Mouse (Mus musculus) kidney, adult 2 months (tissue): ENCODE measurements at regions not wholly inside any gene's neighbourhood (a gene's known extent, or its start where the extent isn't known, plus 50 kb on each side); places are given as distances from the start of the nearest gene placed in this dataset.

Experiments used
- DNase-seq: peaks from one replicate; pipeline ENCODE4 v3.0.0; 2021
- H3K27ac ChIP-seq: fragments of 200-500 bp; 2 replicates; pipeline ENCODE4 v1.5.1; 2012; ENCODE audit warnings: low read depth, low read length, control low read depth, inconsistent platforms; ENCODE audit not compliant: insufficient read depth
- H3K27me3 ChIP-seq: fragments of 200-500 bp; replicated peaks from 2 replicates; pipeline ENCODE4 v1.6.1; 2012; ENCODE audit warnings: mild to moderate bottlenecking, moderate library complexity, low read length, inconsistent platforms; ENCODE audit not compliant: control insufficient read depth, insufficient read depth
- H3K36me3 ChIP-seq: fragments of 200-500 bp; 2 replicates; pipeline ENCODE4 v1.6.1; 2012; ENCODE audit warnings: mild to moderate bottlenecking, moderate library complexity, low read length, inconsistent platforms; ENCODE audit not compliant: control insufficient read depth, insufficient read depth
- H3K4me1 ChIP-seq: fragments of 200-500 bp; 2 replicates; pipeline ENCODE4 v1.6.1; 2011; ENCODE audit warnings: low read length; ENCODE audit not compliant: control insufficient read depth, insufficient read depth
- H3K4me3 ChIP-seq: fragments of 200-500 bp; 2 replicates; pipeline ENCODE4 v1.5.1; 2011; ENCODE audit warnings: mild to moderate bottlenecking, low read depth, low read length, control low read depth; ENCODE audit not compliant: insufficient read depth
- CTCF ChIP-seq: fragments of 200-500 bp; conservative IDR thresholded peaks from 2 replicates; pipeline ENCODE4 v1.5.1; 2011; ENCODE audit warnings: low read depth, mild to moderate bottlenecking, control low read depth, low read length, moderate library complexity, mixed read lengths; ENCODE audit not compliant: insufficient read depth, insufficient read length
- POLR2A ChIP-seq: fragments of 200-500 bp; IDR thresholded peaks from one replicate; pipeline ENCODE4 v1.6.1; 2011; ENCODE audit warnings: low read depth, low read length, control low read depth
- WGBS: fragments of 180-500 bp; shearing (Covaris S2); methylation state at CpG from one replicate; pipeline ENCODE4 v1.1.7; 2018; 5-methylcytosine and 5-hydroxymethylcytosine counted together

GRCm38 (mm10) chr8:36361255-36361654 lies 595.7 kb downstream of the Gm19410 start:
- DNase-seq, result peak; percentile 76
- Histone ChIP-seq H3K4me3 (no peak overlapping the region), H3K36me3 (no peaks in the 10 kb centered on the region), H3K27ac (no peak overlapping the region), H3K4me1 (no peaks in the 10 kb centered on the region), H3K27me3 (no peaks in the 10 kb centered on the region)
- 8% methylated on average over 2 of the region's 2 CpGs for WGBS
- TF ChIP-seq POLR2A, result no peak
- peak; percentile 69 for TF ChIP-seq CTCF

- no peak for DNase-seq
- H3K27me3 ChIP-seq, result no peaks in the 10 kb centered on the region
- no peaks in the 10 kb centered on the region for H3K36me3 ChIP-seq
- no peak overlapping the region for H3K4me3 ChIP-seq
- H3K27ac ChIP-seq, result no peak overlapping the region
- H3K4me1 ChIP-seq, result no peaks in the 10 kb centered on the region
- WGBS, result 49% methylated on average over 8 of the region's 8 CpGs
- TF ChIP-seq POLR2A (no peak), CTCF (no peak)
Measured at GRCm38 (mm10) chr8:36361818-36362217, 596.2 kb downstream of the Gm19410 start.

GRCm38 (mm10) chr8:36363291-36363690 lies 597.7 kb downstream of the Gm19410 start:
- Histone ChIP-seq H3K4me3 (no peak overlapping the region), H3K27me3 (no peaks in the 10 kb centered on the region), H3K4me1 (no peaks in the 10 kb centered on the region), H3K27ac (no peak overlapping the region), H3K36me3 (no peaks in the 10 kb centered on the region)
- no peak for TF ChIP-seq CTCF
- WGBS, result 69% methylated on average over 9 of the region's 9 CpGs
- peak; percentile 25 for DNase-seq

GRCm38 (mm10) chr8:36364567-36365231 lies 599.1 kb downstream of the Gm19410 start:
- 76% methylated on average over 6 of the region's 6 CpGs for WGBS
- H3K4me3 ChIP-seq, result no peak overlapping the region

GRCm38 (mm10) chr8:36365945-36366344 lies 600.4 kb downstream of the Gm19410 start:
- H3K4me3 ChIP-seq, result no peak overlapping the region
- no peaks in the 10 kb centered on the region for H3K27me3 ChIP-seq
- no peaks in the 10 kb centered on the region for H3K4me1 ChIP-seq
- peak; percentile 14 for DNase-seq
- TF ChIP-seq CTCF (peak; percentile 34; the same call in 1 of the 2 replicates), POLR2A (no peak)
- H3K36me3 ChIP-seq, result no peaks in the 10 kb centered on the region
- 58% methylated on average over 2 of the region's 2 CpGs for WGBS
- no peak overlapping the region for H3K27ac ChIP-seq

More at GRCm38 (mm10) chr8:36364567-36365231, 599.1 kb downstream of the Gm19410 start:
- Histone ChIP-seq H3K36me3 (no peaks in the 10 kb centered on the region), H3K27me3 (no peaks in the 10 kb centered on the region), H3K4me1 (no peaks in the 10 kb centered on the region), H3K27ac (no peak overlapping the region)
- no peak for DNase-seq
- TF ChIP-seq POLR2A (no peak), CTCF (no peak)

GRCm38 (mm10) chr8:36376579-36377350 lies 611.2 kb downstream of the Gm19410 start:
- DNase-seq, result no peak
- no peak overlapping the region for H3K4me3 ChIP-seq
- H3K4me1 ChIP-seq, result no peaks in the 10 kb centered on the region
- TF ChIP-seq CTCF (no peak), POLR2A (no peak)
- H3K27me3 ChIP-seq, result no peaks in the 10 kb centered on the region
- H3K36me3 ChIP-seq, result no peaks in the 10 kb centered on the region
- 76% methylated on average over 5 of the region's 5 CpGs for WGBS
- no peak overlapping the region for H3K27ac ChIP-seq

GRCm38 (mm10) chr8:36394487-36394886 lies 598.9 kb upstream of the AI429214 start:
- Histone ChIP-seq H3K4me1 (no peaks in the 10 kb centered on the region), H3K36me3 (no peaks in the 10 kb centered on the region), H3K27ac (no peak overlapping the region), H3K4me3 (no peak overlapping the region), H3K27me3 (no peaks in the 10 kb centered on the region)
- TF ChIP-seq POLR2A (no peak), CTCF (no peak)
- no peak for DNase-seq
- 74% methylated on average over 9 of the region's 9 CpGs for WGBS
